Mouse (Mus musculus) cerebellum, postnatal 10 days (tissue): ENCODE data around the gene Coro1b.
"Not testable (repeated sequence)": the region's sequence is repeated elsewhere in the genome, so short reads cannot be mapped to it uniquely, and the experiment has no call there.

Experiments
- DNase-seq, 2 experiments: peaks; one replicate each; pipeline ENCODE4 v3.0.0; 2021; ENCODE audit warnings: mixed read lengths in 2 of 2

Coro1b gene

GRCm38 (mm10) chr19:4121097-4121805 is 27.2 kb upstream of the Coro1b start:
- DNase-seq: peak; percentile 99

DNA sequence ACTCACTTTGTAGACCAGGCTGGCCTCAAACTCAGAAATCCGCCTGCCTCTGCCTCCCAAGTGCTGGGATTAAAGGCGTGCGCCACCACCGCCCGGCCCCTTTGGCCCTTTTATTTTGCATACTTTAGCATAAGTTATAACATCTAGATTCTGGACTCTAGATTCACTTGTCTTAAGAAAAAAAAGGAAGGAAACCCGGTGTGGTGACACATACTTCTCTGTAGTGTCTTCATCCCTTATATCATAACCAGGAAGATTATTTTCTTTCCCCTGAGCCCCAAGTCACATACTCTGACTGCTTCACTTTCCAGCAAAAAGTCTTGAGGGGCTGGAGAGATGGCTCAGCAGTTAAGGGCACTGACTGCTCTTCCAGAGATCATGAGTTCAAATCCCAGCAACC is 26.5 kb upstream of the Coro1b start:
- DNase-seq: not testable (repeated sequence)

- no peak for DNase-seq
These were observed 25.7 kb upstream of the Coro1b start for GRCm38 (mm10) chr19:4122411-4123370.

DNA sequence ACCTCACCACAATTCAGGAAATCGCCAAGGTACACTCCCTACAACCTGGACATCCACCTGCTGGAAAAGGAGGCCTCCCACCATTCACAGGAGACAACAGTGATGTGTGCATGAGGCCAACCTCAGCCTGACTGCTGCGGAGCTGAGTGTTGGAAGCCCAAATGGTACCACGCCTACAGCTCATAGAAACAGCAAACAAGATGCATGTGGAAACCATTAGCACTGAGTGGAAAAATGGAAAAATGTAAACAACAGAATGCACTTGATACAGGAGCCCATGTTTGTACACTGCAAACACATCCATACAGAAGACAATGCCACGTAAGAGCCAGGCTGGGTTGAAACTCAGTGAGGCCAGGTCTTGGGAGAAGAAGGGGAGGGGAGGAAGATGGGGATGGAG is 24.0 kb upstream of the Coro1b start:
- no peak for DNase-seq

DNA sequence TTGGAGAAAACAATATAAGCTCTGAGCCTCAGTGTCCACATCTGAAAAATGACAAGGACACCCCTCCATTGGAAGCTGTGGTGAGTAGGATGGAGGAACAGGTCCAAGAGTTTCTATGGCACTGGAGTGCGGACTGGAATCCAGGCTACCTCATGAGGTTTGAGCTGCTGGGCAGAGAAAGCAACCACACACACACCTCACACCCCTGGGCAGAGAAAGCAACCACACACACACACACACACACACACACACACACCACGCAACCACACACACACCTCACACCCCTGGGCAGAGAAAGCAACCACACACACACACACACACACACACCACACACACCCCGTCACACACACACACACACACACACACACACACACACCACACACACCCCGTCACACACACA is 23.2 kb upstream of the Coro1b start:
- not testable (repeated sequence) for DNase-seq

- peak; percentile 99 for DNase-seq
These were observed 22.4 kb upstream of the Coro1b start, which contains the start of gene Aip for GRCm38 (mm10) chr19:4125741-4126696. Gene Aip (minus strand): TSS chr19:4125858.

DNA sequence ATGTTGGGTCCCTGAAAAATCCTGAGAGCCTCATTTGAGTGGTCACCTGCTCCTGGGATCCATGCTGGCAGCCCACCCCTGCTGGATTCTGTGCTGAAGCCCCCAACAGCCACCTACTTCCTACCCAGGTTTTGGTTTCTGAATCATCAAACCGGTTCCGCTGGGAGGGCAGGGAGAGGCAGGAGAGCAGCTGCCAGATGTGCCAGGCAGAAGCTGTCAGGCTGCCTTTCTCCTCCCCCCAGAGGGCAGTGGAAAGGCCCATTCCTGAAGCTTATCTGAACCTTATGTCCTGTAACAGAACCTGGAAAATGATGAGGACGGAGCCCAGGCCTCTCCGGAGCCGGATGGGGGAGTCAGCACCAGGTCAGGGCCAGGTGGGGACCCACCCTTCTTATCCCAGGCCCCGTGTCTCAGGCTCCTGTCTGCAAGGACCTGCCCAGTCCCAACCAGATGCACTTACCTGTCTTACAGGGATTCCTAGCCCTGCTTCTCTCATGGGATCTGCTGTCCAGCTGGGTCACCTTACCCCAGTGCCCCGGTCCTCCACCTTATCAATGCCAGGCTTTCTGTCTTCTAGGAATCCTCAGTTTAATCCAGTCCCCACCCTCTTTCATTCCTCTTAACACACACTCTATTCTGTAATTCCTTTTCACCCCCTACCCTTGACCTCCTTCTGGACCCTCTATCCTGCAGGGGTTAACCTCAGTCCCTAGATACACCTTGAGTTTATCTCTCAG is 21.5 kb upstream of the Coro1b start:
- peak in 1 of 2 experiments; percentile 36 for DNase-seq

DNA sequence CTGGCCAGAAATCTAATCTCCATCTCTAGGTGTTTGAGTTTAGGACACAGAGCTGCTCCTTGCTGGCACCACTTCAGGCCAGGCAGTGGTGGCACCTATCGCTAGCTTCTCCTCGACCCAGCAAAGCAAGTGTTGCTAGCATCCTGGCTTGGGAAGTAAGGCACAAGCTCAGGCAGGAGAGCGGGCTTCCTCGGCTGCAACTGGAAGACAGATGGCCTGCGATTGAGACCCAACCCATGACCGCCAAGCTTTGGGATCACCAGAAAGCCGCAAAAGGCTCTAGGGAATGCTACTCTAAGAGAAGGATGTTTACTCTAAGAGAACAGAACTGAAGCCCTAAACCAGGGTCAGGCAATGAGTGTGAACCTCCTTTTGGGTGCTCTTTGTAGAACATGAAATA is 19.0 kb upstream of the Coro1b start:
- no peak for DNase-seq

- no peak for DNase-seq
These were observed 18.3 kb upstream of the Coro1b start for GRCm38 (mm10) chr19:4130106-4130505.

DNA sequence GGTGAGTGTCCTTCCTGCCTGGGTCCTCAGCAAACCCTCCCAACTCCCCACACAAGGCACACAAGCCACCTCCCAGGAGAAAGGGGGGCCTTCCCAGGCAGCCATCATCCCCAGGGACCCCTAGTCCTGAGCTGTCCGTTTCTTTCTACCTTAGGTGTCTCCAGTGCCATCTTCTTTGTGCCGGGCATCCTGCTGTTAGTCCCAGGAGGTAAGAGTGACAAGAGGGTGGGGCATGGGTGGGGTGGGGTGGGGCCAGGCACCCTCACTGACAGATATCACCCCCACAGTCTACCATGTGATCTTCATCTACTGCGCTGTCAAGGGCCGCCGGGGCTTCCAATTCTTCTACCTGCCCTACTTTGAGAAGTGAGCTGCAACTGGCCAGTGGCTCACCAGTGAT is 17.3 kb upstream of the Coro1b start:
- no peak for DNase-seq

DNA sequence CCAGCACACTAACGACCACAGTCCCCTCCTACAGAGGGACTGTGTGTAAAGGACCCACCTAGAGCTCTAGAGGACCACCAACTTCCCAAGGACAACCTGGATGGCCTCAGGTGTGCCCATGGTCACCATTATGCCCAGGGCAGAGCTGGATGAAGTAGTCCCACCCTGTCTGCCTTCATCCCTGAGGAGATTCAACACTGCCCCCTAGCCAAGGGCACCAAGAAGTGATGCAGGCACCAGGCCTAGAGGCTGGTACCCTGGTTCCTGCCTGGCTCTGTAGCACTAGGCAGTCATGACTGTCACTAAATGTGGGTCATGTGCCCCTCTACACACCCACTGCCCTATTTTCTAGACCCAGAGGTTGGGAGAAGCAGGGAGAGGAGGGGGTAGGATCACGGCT is 16.7 kb upstream of the Coro1b start:
- no peak for DNase-seq

DNA sequence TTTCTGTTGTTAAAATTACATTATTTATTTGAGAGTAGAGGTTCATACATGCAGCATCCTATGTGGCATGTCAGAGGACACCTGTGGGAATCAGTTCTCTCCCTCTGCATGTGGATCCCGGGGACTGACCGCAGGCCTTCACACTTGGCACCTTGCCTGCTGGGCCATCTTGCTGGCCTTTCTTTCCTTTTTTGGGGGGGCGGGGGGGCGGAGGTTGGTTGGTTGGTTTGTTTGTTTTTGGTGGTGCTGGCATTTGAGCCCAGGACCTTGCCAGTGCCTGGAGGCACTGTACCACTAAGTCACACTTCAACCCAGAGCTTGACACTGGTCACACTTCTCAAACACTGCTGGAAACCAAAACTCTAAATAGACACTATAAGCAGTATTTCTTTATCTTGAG is 14.1 kb upstream of the Coro1b start:
- DNase-seq: no peak

DNA sequence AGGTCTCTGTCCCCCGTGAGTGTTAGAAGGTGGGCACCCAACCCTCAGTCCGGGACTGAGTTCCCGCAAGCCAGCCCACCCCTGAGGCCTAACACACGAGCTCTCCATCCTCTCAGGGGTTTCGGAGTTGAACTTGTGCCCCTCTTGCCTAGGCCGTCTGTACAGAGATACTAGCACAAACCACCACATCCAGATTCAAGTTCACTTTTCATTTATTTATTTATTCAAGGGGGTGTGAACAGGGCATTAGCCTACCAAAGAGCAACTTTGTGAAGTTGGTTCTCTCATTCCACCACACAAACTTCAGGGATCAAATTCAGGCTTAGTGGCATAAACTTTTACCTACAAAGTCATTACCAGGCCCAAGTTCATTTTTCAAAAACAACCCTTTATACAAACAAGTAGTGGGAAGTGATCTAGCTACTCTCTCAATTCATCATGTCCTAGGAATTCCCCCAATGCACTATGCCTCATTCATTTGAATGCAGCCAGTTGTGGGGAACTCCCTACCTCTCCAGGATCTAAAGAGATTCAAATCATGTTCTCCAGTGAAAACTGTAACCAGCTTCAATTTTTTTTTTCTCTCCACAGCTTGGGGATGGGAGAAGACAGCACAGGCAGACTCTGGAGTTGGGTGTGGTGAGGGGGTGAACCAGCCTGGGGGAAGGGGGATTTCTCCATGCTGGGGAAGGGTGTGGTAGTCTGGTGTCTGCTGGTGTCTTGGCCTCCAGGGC is 13.0 kb upstream of the Coro1b start:
- not testable (repeated sequence) for DNase-seq

GRCm38 (mm10) chr19:4135963-4136345 is 12.5 kb upstream of the Coro1b start:
- DNase-seq: not testable (repeated sequence)

- no peak for DNase-seq
These were observed 12.0 kb upstream of the Coro1b start for GRCm38 (mm10) chr19:4136463-4136862.

DNA sequence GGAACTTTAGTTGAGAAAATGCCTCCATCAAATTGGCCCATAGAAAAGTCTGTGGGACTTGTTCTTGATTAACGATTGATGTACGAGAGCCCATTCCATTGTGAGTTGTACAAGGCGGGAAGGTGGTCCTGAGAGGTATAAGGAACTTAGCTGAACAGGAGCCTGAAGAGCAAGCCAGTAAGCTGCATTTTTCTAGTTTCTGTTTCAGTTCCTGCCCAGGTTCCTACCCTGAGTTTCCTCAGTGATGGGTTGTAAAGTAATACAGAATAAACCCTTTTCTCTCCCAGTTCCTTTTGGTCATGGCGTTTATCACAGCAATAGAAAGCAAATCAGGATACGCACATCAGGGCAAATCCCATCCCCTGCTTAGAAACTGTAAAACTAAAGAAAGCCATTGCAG is 10.5 kb upstream of the Coro1b start:
- no peak for DNase-seq

DNA sequence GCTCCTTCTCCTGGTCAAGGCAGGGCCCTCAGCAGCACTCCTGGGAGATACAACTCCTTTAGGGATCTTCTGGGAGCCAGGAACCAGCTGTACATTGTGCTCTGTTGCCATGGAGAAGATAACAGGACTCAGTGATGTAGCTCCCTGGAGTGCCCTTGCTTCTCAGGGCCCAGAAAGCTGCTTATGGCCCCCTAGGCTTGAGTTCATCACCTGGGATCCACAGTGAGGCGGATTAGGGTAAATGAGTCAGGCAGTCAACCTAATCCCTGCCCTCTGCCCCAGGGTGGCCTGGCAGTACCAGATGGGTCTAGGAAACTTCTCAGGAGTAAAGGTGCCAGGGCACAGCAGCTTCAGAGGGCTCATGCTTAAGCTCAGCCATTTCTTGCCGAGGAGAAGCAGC is 9.0 kb upstream of the Coro1b start, which contains the start of gene Gpr152:
Gene Gpr152 (plus strand): TSS at position 342 of the 400 bp plus-strand sequence.
- no peak for DNase-seq

DNA sequence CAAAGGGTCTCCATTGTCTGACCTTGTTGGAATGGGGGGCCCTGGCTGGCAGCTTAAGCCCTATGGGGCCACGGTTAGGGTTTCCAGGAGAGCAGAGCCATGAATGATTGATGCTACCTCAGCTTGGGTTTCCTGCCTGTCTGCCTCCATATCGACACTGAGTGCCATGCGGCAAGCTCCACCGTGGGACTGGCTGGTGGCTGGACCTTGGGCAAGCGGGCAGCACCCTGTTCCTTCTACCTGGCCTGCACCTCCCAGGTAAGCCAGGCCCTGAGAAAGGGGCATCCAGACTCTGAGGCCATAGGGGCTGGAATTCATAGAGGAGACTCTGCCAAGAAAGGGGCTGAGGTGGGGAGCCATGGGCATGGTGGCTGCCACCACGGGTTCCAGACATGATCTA is 8.3 kb upstream of the Coro1b start:
- DNase-seq: no peak

DNA sequence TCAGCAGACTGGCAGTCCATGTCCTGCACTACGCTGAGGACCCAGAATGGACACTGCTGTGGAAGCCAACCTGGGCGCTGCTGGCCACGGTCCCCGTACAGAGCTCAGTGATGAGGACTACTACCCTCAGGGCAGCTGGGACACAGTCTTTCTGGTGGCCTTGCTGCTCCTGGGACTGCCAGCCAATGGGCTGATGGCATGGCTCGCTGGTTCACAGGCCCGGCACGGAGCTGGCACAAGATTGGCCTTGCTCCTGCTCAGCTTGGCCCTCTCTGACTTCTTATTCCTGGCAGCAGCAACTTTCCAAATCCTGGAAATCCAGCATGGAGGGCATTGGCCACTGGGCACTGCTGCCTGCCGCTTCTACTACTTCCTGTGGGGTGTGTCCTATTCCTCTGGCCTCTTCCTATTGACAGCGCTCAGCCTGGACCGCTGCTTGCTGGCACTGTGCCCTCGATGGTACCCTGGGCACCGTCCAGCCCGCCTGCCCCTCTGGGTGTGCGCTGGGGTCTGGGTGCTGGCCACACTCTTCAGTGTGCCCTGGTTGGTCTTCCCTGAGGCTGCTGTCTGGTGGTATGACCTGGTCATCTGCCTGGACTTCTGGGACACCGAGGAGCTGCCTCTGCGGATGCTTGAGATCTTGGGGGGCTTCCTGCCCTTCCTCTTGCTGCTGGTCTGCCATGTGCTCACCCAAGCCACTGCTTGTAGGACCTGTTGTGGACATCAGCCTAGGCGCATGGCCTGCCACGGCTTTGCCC is 5.8 kb upstream of the Coro1b start:
- peak; percentile 68 to 73 for DNase-seq

- DNase-seq: no peak
These were observed 4.6 kb upstream of the Coro1b start, which contains the start of gene Cabp4 for GRCm38 (mm10) chr19:4143759-4144268. Gene Cabp4 (minus strand): TSS chr19:4144033.
